Mouse (Mus musculus) left cerebral cortex, postnatal 36 days (tissue): ENCODE results near the gene Ahsg. TPM values are rescaled to one million over a fixed set of nuclear protein-coding genes. Genes with fewer than 3 reads are reported as not detected.

Experiments
- DNase-seq, 2 experiments: peaks; one replicate each; pipeline ENCODE4 v3.0.0; 2021 to 2022; ENCODE audit warnings: low spot score in 2 of 2, mixed read lengths in 1 of 2
- intact Hi-C: fragments of 180-260 bp; cut with DNase I; formaldehyde crosslinking; loops from one replicate; pipeline ENCODE4 v1.15.1; 2025
- total RNA-seq, 2 experiments: library from RNA; stranded (reverse); gene quantifications; 2 replicates each; pipeline ENCODE4 v1.2.3; 2021

The Ahsg gene
- total RNA-seq, 2 experiments from 2014 or later, result not detected

GRCm38 (mm10) chr16:22883441-22883840 is 7.6 kb upstream of the Ahsg start:
- no peak for DNase-seq
- intact Hi-C loops, result no loop called here

GRCm38 (mm10) chr16:22885356-22885755 is 5.7 kb upstream of the Ahsg start:
- no peak for DNase-seq
- intact Hi-C loops, result no loop called here

- no peak for DNase-seq
- intact Hi-C loops, result no loop called here
Measured at GRCm38 (mm10) chr16:22886726-22887125, 4.4 kb upstream of the Ahsg start.

- no peak for DNase-seq
- intact Hi-C loops, result no loop called here
Measured at GRCm38 (mm10) chr16:22888835-22889234, 2.2 kb upstream of the Ahsg start.

- no peak for DNase-seq
- intact Hi-C loops, result no loop called here
Measured at GRCm38 (mm10) chr16:22889716-22890115, 1.4 kb upstream of the Ahsg start.

GRCm38 (mm10) chr16:22891733-22892154 is 667 bp downstream of the Ahsg start:
- DNase-seq, result no peak
- intact Hi-C loops, result no loop called here

- intact Hi-C loops, result no loop called here
- DNase-seq, result no peak
Measured at GRCm38 (mm10) chr16:22894095-22894494, 3.0 kb downstream of the Ahsg start.

GRCm38 (mm10) chr16:22896618-22897017 is 5.5 kb downstream of the Ahsg start:
- intact Hi-C loops, result no loop called here
- DNase-seq, result no peak

- no peak for DNase-seq
- intact Hi-C loops, result no loop called here
Measured at GRCm38 (mm10) chr16:22899346-22899745, 8.3 kb downstream of the Ahsg start.

- DNase-seq, result no peak
- intact Hi-C loops, result no loop called here
Measured at GRCm38 (mm10) chr16:22899866-22900570, 8.9 kb downstream of the Ahsg start.

- DNase-seq, result no peak
- intact Hi-C loops, result no loop called here
Measured at GRCm38 (mm10) chr16:22901326-22901725, 10.2 kb downstream of the Ahsg start.

GRCm38 (mm10) chr16:22909290-22909689 is 18.2 kb downstream of the Ahsg start:
- intact Hi-C loops, result no loop called here

GRCm38 (mm10) chr16:22911986-22912385 is 20.9 kb downstream of the Ahsg start:
- peak; percentile 15 to 19 for DNase-seq
- intact Hi-C loops, result no loop called here

More at GRCm38 (mm10) chr16:22909290-22909689, 18.2 kb downstream of the Ahsg start:
- no peak for DNase-seq

GRCm38 (mm10) chr16:22912886-22913285 is 21.8 kb downstream of the Ahsg start:
- no peak for DNase-seq
- intact Hi-C loops, result no loop called here

- intact Hi-C loops, result no loop called here
- no peak for DNase-seq
Measured at GRCm38 (mm10) chr16:22914276-22914675, 23.2 kb downstream of the Ahsg start.

- DNase-seq, result no peak
- intact Hi-C loops, result no loop called here
Measured at GRCm38 (mm10) chr16:22918034-22918433, 27.0 kb downstream of the Ahsg start, which contains the start of gene Fetub. Gene Fetub, plus strand, starts transcription at chr16:22918334.

GRCm38 (mm10) chr16:22918664-22919312 is 27.7 kb downstream of the Ahsg start:
- no peak for DNase-seq
- intact Hi-C loops, result no loop called here

GRCm38 (mm10) chr16:22919971-22920854 is 29.1 kb downstream of the Ahsg start:
- intact Hi-C loops, result no loop called here
- DNase-seq, result no peak

GRCm38 (mm10) chr16:22921761-22922160 is 30.7 kb downstream of the Ahsg start:
- intact Hi-C loops, result no loop called here
- no peak for DNase-seq

- intact Hi-C loops, result no loop called here
- no peak for DNase-seq
Measured at GRCm38 (mm10) chr16:22922433-22922832, 31.4 kb downstream of the Ahsg start.
